Mouse (Mus musculus) thymus, adult 18-20 months (tissue): ENCODE results near the gene Hmgcll1.
"Not testable (repeated sequence)": the region's sequence is repeated elsewhere in the genome, so short reads cannot be mapped to it uniquely, and the experiment has no call there.

ENCODE experiments used
- DNase-seq, 2 experiments: peaks; one replicate each; pipeline ENCODE4 v3.0.0; 2022; ENCODE audit warnings: mixed read lengths in 2 of 2

Gene Hmgcll1

DNA sequence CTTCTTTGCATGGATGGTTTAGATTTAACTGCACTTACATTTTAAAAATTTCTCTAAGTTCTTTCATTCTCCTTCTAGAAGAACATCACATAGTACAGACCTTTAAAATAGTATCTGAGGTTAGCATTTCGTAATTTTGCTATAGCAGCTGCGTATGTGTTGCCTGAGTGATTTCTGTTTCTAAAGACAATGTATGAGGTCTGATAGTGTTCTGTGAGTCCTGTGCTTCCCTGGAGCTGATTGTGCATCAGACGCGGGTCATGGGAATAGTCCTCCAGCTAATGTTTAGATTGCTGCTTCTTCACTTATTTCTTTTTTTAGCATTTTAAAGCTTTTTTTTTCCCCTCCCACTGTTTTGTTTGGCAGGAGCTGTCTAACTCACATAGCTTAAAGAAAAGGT, 46.8 kb downstream of the Hmgcll1 start:
- no peak for DNase-seq

DNA sequence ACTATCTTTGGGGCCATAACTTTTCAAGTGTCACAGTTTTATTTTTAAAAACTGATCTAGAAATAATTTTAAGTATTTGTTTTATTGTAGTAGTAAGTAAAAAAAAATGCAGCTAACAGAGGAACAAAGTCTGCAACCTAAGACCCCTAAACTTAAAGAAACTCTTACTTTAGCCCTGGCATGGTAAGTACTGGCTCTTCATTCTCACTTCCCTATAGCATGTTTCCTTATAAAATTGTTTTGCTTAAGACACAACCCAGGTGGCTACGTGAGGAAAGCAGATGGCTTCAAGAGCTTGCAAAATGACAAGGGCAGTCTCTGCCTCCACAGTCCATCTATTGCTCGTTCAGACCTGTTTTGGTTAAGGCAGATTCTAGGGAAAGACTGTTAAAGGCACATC, 49.5 kb downstream of the Hmgcll1 start:
- no peak for DNase-seq

DNA sequence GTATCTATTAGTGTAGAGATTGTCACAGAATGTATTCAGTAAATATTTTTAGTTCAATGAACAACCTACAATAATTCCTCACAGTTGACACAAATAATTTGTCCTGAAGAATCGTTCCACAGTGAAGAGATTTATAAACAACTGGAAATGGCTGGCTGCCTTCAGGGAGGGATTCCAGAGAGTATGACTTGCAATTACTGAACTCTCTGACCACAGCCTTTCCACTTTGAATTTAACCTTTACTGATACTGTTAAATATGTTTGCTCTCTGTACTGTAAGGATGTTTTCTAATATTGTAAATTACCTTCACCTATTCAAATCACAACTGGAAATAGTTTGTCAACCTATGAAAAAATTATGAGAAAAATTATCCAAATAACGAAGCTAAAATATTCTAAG, 76.9 kb downstream of the Hmgcll1 start:
- no peak for DNase-seq

- DNase-seq = no peak
These were observed 82.6 kb downstream of the Hmgcll1 start for GRCm38 (mm10) chr9:76097221-76097620.

DNA sequence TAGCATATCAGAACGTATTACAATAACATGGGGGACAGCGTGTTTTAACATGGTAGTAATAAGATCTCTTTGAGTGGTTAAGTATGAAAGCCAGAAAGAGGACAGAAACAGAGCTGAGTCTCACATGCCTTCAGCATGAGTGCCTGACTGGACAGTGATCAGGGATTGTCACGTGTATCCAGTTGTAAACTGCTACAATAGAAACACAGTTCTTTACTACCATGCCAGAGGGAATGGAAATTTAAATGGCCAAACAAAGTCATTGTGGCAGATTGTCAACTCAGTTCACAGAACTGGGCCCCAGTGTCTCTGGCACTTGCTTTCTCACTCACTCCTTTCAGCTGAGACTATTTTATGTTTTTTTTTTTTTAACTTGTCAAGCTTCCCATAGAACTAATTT, 85.3 kb downstream of the Hmgcll1 start:
- no peak for DNase-seq

DNA sequence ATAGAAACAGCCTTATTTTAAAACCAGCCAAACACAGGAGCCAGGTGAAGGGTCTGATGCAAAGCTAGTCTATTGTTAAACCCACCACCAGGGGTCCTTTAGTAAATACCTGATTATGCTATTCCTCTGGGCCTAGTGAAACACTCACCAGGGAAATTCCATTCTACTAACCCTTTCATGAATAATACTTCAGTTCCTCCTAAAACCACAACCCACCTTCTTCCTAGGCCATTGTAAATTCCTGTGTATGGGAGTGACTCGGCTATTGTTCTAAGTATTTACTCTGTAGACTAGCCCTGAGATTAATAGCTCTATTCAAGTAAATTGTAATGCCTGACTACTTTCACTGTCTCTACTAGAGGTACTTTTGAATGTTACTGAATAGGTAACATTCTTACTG, 89.8 kb downstream of the Hmgcll1 start:
- DNase-seq = not testable (repeated sequence)

GRCm38 (mm10) chr9:76104846-76105245, 90.2 kb downstream of the Hmgcll1 start:
- no peak for DNase-seq

DNA sequence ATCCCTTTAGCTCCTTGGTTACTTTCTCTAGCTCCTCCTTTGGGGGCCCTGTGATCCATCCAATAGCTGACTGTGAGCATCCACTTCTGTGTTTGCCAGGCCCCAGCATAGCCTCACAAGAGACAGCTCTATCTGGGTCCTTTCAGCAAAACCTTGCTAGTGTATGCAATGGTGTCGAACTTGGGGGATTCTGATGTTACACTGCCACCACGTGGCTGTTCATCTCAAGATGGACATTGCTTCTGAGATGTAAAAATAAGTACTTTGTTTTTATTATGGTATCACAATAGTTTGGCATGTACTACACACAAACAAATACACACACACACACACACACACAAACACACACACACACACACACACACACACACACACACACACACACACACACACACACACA, 108.2 kb downstream of the Hmgcll1 start:
- DNase-seq = not testable (repeated sequence)

DNA sequence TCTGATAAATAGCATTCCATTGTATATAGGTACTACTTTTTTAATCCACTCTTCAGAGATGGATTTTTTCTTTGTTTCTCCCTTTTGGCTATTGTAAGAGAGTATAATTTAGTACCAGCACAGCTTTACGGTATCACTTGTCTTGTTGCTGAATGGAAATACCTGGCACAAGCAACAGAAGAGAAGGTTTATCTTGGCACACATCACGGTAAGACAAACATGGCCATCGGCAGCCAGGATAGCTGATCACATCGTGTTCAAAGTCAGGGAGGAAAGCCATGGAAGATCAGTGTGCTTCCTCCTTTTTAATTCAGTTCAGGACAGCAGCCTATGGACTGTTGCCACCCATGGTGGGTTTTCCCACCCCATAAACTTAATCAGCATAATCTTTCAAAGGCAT, 109.6 kb downstream of the Hmgcll1 start:
- no peak for DNase-seq

GRCm38 (mm10) chr9:76129353-76129752, 114.7 kb downstream of the Hmgcll1 start:
- DNase-seq = no peak

GRCm38 (mm10) chr9:76134042-76134441, 119.4 kb downstream of the Hmgcll1 start:
- no peak for DNase-seq

- DNase-seq = no peak
These were observed 123.9 kb downstream of the Hmgcll1 start for GRCm38 (mm10) chr9:76138378-76139109.

- no peak for DNase-seq
These were observed 130.9 kb downstream of the Hmgcll1 start for GRCm38 (mm10) chr9:76145593-76145992.

- DNase-seq = no peak
These were observed 147.8 kb downstream of the Hmgcll1 start for GRCm38 (mm10) chr9:76162446-76162845.

- no peak for DNase-seq
These were observed 153.7 kb downstream of the Hmgcll1 start for GRCm38 (mm10) chr9:76168355-76168754.

GRCm38 (mm10) chr9:76172686-76173295, 158.1 kb downstream of the Hmgcll1 start:
- no peak for DNase-seq

DNA sequence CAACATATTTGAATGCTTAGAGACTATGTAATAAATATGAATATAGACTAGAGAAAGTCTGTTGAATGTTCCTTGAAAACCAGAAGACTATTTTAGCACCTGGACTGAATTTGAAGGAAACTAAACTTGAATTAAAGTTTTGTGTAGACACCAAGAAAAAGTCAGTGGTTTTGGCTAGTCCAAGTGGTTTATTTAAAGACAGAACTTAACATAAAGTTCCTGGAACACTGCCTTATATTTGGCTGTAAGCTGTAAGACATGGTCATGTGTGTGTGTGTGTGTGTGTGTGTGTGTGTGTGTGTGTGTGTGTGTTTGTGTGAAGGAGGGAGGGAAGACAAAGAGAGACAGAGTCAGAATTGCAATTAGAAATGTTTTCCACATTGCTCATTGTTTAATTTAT, 164.6 kb downstream of the Hmgcll1 start:
- no peak for DNase-seq
